Mouse (Mus musculus) hindbrain, embryonic 15.5 days (tissue): ENCODE results near the gene Rgs3. TPM values are rescaled to one million over a fixed set of nuclear protein-coding genes. Genes with fewer than 3 reads are reported as not detected.

ENCODE experiments used
- ATAC-seq: fragments of 200-750 bp; cut with Nextera tagmentation; 2 replicates; pipeline ENCODE4 v1.8.0; 2017; ENCODE audit warnings: low read depth, moderate number of reproducible peaks, moderate TSS enrichment; ENCODE audit not compliant: low FRiP score
- H3K27ac ChIP-seq: fragments of 300-500 bp; sonication (generic); replicated peaks from 2 replicates; pipeline ENCODE4 v1.5.1; 2015; ENCODE audit warnings: mild to moderate bottlenecking, inconsistent platforms
- H3K27me3 ChIP-seq: fragments of 300-500 bp; sonication (generic); 2 replicates; pipeline ENCODE4 v1.6.1; 2015; ENCODE audit warnings: control low read depth, inconsistent platforms
- H3K36me3 ChIP-seq: fragments of 300-500 bp; sonication (generic); 2 replicates; pipeline ENCODE4 v1.6.1; 2015; ENCODE audit warnings: control low read depth, inconsistent platforms
- H3K4me1 ChIP-seq: fragments of 300-500 bp; sonication (generic); replicated peaks from 2 replicates; pipeline ENCODE4 v1.6.1; 2015; ENCODE audit warnings: control low read depth, inconsistent platforms
- H3K4me2 ChIP-seq: fragments of 300-500 bp; sonication (generic); 2 replicates; pipeline ENCODE4 v1.6.1; 2015; ENCODE audit warnings: moderate library complexity, mild to moderate bottlenecking, inconsistent platforms
- H3K4me3 ChIP-seq: fragments of 300-500 bp; sonication (generic); 2 replicates; pipeline ENCODE4 v1.5.1; 2015; ENCODE audit warnings: mild to moderate bottlenecking, inconsistent platforms
- H3K9ac ChIP-seq: fragments of 300-500 bp; sonication (generic); 2 replicates; pipeline ENCODE4 v1.6.1; 2015; ENCODE audit warnings: inconsistent platforms
- H3K9me3 ChIP-seq: fragments of 300-500 bp; sonication (generic); 2 replicates; pipeline ENCODE4 v1.6.1; 2016; ENCODE audit warnings: control low read depth, inconsistent platforms
- WGBS: fragments of 180-500 bp; shearing (Covaris S2); methylation state at CpG from one replicate; pipeline ENCODE4 v1.1.7; 2015; 5-methylcytosine and 5-hydroxymethylcytosine counted together
- polyA plus RNA-seq: library from polyadenylated mRNA; unstranded; fragments of >200 nt; fragmentation: Nextera tagmentation; extraction: Ambion mirVana; gene quantifications from 2 replicates; pipeline ENCODE4 v1.2.1, GENCODE M21; 2015

Rgs3 gene
- polyA plus RNA-seq, 1 experiment from 2014 or later: 69.3 TPM

DNA sequence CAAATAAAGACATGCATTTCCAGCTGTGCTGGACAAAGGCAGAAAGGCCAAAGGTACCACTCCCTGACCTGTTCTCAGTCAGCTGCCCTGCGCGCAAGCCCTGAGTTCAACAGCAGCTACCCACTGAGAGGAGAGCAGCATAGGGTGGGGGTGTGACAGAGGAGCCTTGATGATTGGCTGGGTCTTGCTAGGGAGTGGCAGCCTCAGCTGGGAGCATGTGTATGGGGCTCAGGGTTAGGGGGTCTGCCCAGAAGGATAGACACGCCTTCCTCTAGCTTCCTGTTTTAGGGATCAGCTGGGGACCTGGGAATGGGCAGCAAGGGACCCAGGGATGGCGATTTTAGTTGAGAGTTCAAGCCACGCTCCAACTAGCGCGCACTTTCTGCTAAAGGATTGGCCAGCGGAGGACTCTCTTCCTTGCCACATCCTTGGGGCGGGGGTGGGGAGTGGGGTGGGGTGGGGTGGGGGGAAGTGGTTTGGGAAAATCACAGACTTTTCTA lies 113.9 kb downstream of the Rgs3 start:
- H3K4me2 ChIP-seq: peak overlapping the region; percentile 60
- no peaks in the 10 kb centered on the region for H3K9me3 ChIP-seq
- WGBS: 4% methylated on average over 9 of the region's 9 CpGs
- H3K9ac ChIP-seq: peak overlapping the region; percentile 71; the same call in 1 of the 2 replicates
- peaks cover 56% of the 10 kb centered on the region for H3K4me1 ChIP-seq
- H3K27me3 ChIP-seq: no peaks in the 10 kb centered on the region
- peak overlapping the region; percentile 69; the same call in 1 of the 2 replicates for H3K27ac ChIP-seq
- H3K4me3 ChIP-seq: peak overlapping the region; percentile 70
- no peaks in the 10 kb centered on the region for H3K36me3 ChIP-seq
- ATAC-seq: peak; percentile 56

DNA sequence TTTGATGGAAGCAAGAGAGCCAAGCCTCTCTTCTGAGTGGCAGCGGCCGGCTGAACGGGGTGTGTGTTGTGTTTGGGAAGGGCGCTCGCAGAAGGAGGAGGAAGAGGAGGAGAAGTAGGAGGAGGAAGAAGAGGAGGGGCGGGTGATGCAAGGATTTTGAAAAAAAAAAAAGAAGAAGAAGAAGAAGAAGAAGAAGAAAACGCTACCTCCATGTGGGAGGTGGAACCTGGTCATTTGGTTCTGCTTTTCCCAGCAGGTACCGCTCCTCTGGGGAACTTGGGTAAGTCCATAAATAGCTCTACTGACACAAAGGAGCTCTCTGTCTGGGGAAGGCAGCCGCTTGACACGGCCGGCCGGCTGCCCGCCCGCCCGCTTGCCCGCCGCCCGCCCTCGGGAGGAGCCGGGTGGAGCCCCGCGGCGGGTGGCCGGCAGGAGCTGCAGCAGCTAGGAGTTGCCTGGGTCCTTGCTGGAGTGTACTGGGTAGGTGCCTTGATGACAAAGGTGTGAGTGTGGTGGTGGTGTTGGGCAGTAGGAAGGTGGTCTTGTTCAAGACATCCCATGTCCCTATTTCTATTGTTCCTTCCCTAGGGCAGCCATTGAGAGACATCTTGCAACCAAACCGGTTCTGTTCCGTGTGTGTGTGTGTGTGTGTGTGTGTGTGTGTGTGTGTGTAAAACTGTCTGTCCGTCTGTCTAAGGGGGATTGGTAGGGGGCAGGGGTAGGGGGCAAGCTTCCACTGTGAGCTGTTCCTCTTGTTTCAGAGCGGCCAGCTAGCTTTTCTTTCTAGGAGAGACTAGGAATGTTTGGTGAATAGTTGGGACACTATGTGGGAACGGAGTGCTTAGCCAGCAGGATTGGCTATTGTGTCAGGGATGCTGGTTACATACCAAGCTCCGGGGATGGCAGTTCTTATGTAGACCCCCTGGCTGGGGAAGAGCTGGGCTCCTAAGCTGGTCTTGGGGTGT lies 114.7 kb downstream of the Rgs3 start:
- Histone ChIP-seq H3K9me3 (no peaks in the 10 kb centered on the region), H3K36me3 (no peaks in the 10 kb centered on the region), H3K27ac (peak overlapping the region; percentile 69), H3K4me2 (peak overlapping the region; percentile 60), H3K27me3 (no peaks in the 10 kb centered on the region), H3K4me3 (peak overlapping the region; percentile 70), H3K4me1 (peaks cover 55% of the 10 kb centered on the region), H3K9ac (peak overlapping the region; percentile 71)
- WGBS: 2% methylated on average over 30 of the region's 30 CpGs
- ATAC-seq: peak; percentile 24

DNA sequence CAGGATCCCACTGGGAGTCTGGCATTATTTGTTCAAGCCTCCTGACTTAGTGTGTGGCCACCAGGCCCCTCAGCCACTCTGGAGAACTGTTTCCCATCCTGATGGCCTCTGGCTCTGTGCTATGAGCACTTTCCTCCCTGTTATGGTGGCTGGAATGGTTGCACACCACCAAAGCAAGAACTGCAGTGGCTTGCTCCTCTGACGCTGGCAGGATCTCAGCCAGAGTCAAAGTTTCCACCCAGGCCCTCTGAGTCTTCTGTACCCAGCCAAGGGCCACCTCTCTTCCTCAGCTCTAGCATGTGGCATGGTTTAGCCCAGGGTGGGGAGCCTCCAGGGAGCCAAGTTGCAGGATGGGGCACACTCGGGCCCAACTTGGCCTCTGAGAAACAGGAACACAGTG lies 115.7 kb downstream of the Rgs3 start:
- peak overlapping the region; percentile 60 for H3K4me2 ChIP-seq
- WGBS: 81% methylated on average over 2 of the region's 2 CpGs
- H3K27ac ChIP-seq: 0 out of 2 replicates have a peak overlapping the region, but pooled peaks have one; percentile 17
- H3K4me3 ChIP-seq: peak overlapping the region; percentile 70
- no peaks in the 10 kb centered on the region for H3K36me3 ChIP-seq
- no peak for ATAC-seq
- no peaks in the 10 kb centered on the region for H3K27me3 ChIP-seq
- H3K9me3 ChIP-seq: no peaks in the 10 kb centered on the region
- H3K4me1 ChIP-seq: peaks cover 52% of the 10 kb centered on the region
- H3K9ac ChIP-seq: peak overlapping the region; percentile 71

DNA sequence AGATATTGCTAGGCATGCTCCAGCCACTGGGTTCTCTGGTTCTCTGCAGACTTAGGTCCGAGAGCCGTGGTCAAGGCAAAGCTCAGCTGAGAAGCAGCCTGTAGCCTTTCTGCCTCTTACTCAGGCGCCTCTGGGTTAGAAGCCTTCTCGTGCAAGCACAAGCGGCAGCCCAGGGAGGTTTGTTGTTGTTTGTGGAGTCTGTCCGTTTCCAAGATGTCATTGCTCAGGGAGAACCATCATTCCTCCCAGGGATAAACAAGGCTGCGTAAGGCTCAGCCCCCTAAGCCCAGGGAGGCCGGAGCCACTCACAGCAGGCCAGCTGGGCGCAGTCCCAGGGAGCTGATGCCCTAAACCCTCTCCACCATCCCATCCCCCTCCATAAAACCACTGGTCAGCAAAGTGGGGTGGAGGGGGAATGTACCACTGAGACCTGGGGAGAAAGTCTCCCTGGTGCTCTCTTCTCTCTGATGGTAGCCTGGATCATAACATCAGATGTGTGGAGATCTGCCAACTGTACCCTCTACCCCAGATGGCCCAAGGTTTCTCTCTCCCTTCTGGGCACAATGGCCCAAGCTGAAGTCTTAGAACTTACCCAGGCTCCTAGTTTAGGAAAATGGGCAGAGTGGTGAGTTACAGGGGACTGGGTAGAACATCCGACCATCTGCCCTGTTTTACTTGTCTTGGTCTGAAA lies 117.5 kb downstream of the Rgs3 start:
- peaks cover 67% of the 10 kb centered on the region for H3K4me1 ChIP-seq

DNA sequence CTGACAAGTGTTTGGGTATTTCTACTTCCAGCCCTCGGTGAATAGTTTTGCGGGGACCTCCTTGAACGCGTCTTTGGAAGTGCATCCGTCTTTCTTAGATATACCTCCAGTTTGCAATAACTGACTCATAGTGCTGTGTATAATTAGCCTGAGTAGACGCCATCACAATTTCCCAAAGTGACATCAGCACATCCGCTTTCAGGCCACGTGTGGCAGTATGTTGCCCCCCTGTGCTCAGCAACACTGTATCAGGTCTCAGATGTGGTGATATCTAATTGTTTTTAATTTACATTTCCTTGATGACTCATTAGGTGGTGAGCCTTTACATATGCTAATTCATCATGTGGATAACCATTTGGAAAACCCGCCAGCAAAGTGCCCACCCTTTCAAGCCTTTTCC lies 119.5 kb downstream of the Rgs3 start:
- no peaks in the 10 kb centered on the region for H3K27me3 ChIP-seq
- no peak overlapping the region for H3K4me2 ChIP-seq
- H3K9me3 ChIP-seq: no peaks in the 10 kb centered on the region
- no peak for ATAC-seq
- no peaks in the 10 kb centered on the region for H3K36me3 ChIP-seq
- no peak overlapping the region for H3K27ac ChIP-seq
- 74% methylated on average over 9 of the region's 9 CpGs for WGBS
- H3K9ac ChIP-seq: no peak overlapping the region
- H3K4me3 ChIP-seq: no peak overlapping the region
- peaks cover 55% of the 10 kb centered on the region for H3K4me1 ChIP-seq

More for the DNA sequence above, 117.5 kb downstream of the Rgs3 start:
- no peak for ATAC-seq
- H3K9me3 ChIP-seq: no peaks in the 10 kb centered on the region
- H3K27me3 ChIP-seq: no peaks in the 10 kb centered on the region
- H3K4me3 ChIP-seq: peak overlapping the region; percentile 70
- H3K4me2 ChIP-seq: peak overlapping the region; percentile 60
- no peak overlapping the region for H3K27ac ChIP-seq
- H3K9ac ChIP-seq: no peak overlapping the region
- H3K36me3 ChIP-seq: no peaks in the 10 kb centered on the region
- WGBS: 50% methylated on average over 10 of the region's 10 CpGs

DNA sequence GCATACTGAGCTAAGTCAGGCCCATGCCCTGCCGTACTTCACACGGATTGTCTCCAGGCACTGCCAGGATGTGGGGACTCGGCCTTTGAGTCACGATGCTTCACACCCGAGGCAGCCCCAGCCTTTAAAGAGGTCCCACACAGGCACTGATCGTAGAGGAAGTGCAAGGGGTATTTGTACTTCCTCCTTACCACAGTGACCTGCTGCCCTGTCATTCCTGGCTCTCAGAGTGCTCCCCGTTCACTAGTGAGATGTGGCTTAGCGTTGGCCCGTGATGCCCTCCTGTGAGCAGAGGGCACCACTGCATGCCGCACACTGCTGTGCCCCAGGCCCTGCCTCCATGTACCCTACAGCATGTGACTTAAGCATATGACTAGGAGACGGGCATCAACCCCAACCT lies 121.8 kb downstream of the Rgs3 start:
- Histone ChIP-seq H3K36me3 (no peaks in the 10 kb centered on the region), H3K9ac (no peak overlapping the region), H3K27ac (no peak overlapping the region), H3K4me3 (no peak overlapping the region), H3K27me3 (no peaks in the 10 kb centered on the region), H3K4me1 (peaks cover 44% of the 10 kb centered on the region), H3K9me3 (no peaks in the 10 kb centered on the region), H3K4me2 (no peak overlapping the region)
- WGBS: 78% methylated on average over 11 of the region's 11 CpGs
- no peak for ATAC-seq

DNA sequence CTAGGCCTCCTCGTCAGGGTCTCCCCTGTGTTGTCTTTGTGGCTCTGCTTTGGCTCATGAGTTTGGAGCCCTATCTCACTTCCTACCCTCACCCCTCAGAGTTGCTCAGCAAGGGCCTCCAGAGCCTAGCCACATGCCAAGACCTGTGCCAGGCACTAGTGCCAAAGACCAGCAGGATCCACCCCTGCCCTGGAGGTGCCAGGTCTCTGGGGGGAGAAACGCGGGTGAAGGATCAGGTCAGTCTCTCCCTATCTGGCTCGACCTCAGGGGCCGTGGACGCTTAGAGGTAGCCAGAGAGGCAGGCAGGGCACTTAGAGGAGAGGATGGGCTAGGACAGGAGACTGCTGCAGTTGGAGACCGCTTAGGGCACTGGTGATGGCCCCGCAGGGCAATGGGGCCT lies 122.7 kb downstream of the Rgs3 start:
- WGBS: 89% methylated on average over 8 of the region's 8 CpGs
- H3K4me2 ChIP-seq: no peak overlapping the region
- peak; percentile 25; the same call in 1 of the 2 replicates for ATAC-seq
- no peaks in the 10 kb centered on the region for H3K9me3 ChIP-seq
- H3K9ac ChIP-seq: no peak overlapping the region
- peaks cover 38% of the 10 kb centered on the region for H3K4me1 ChIP-seq
- no peaks in the 10 kb centered on the region for H3K27me3 ChIP-seq
- H3K36me3 ChIP-seq: no peaks in the 10 kb centered on the region
- H3K27ac ChIP-seq: no peak overlapping the region
- H3K4me3 ChIP-seq: no peak overlapping the region

DNA sequence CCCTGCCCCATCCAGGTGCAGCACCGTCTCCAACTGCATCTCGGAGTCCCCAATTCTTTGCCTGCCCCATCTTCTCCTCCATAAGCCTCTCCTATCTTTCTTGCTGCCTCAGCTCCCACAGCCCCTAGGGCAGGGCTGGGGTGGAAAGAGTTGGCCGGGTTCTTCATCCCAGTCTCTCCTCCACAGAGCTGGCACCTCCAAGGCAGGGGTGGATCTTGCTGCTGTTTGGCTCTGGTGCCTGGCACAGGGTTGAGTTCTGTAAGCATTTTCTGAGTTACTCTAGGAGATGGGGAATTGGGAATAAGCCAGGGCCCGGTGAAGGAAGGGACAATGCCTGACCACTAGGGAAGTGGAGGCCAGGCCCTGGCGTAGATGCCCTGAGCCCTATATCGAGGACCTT lies 123.5 kb downstream of the Rgs3 start:
- Histone ChIP-seq H3K27ac (no peak overlapping the region), H3K4me2 (no peak overlapping the region), H3K4me1 (peaks cover 30% of the 10 kb centered on the region), H3K27me3 (no peaks in the 10 kb centered on the region), H3K4me3 (no peak overlapping the region), H3K9ac (no peak overlapping the region), H3K36me3 (no peaks in the 10 kb centered on the region), H3K9me3 (no peaks in the 10 kb centered on the region)
- 85% methylated on average over 6 of the region's 6 CpGs for WGBS
- ATAC-seq: no peak

DNA sequence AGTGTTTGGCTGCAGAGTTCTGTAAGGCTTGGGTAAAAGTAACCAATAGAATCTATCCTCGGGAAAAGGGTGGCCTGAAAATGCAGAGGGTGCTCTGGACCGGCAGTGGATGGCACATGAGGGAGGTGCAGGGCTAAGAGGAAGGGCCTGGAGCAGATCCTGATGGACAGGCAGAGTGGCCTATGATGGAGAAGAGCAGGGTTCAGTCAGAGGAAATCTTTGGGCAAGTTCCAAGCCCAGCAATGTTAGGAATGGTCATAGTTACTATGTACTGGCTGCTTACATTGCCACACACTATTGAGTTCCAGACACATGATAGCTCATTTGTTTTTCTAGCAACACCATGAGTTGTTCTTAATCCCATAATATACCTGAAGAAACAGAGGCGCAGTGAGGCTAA lies 124.7 kb downstream of the Rgs3 start:
- no peaks in the 10 kb centered on the region for H3K9me3 ChIP-seq
- H3K27ac ChIP-seq: no peak overlapping the region
- H3K27me3 ChIP-seq: no peaks in the 10 kb centered on the region
- H3K4me1 ChIP-seq: peaks cover 24% of the 10 kb centered on the region
- H3K4me2 ChIP-seq: no peak overlapping the region
- WGBS: 79% methylated on average over 3 of the region's 3 CpGs
- ATAC-seq: no peak
- no peak overlapping the region for H3K9ac ChIP-seq
- no peaks in the 10 kb centered on the region for H3K36me3 ChIP-seq
- H3K4me3 ChIP-seq: no peak overlapping the region

DNA sequence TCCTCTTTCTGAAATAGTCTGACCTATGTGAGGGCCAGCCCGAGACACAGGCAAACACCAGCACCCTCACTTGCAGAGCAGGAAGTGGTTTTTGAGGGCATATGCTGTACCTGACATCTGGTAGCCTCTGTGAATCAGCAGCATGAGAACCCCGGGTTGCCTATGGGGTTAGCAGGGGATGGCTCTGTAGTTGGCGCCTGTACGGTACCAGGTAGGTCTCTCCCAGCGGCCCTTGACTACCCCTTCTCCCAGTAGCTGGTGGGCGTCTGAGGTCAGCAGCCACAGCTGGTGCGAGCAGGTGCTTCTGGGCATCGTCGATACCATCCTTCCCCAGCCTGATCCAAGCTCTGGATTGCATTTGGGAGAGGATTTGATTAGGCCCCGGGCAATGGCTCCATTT lies 125.6 kb downstream of the Rgs3 start:
- Histone ChIP-seq H3K9me3 (no peaks in the 10 kb centered on the region), H3K9ac (no peak overlapping the region), H3K27me3 (no peaks in the 10 kb centered on the region), H3K4me1 (peaks cover 23% of the 10 kb centered on the region), H3K4me3 (no peak overlapping the region), H3K27ac (no peak overlapping the region), H3K36me3 (no peaks in the 10 kb centered on the region), H3K4me2 (no peak overlapping the region)
- no peak for ATAC-seq
- WGBS: 73% methylated on average over 10 of the region's 10 CpGs

DNA sequence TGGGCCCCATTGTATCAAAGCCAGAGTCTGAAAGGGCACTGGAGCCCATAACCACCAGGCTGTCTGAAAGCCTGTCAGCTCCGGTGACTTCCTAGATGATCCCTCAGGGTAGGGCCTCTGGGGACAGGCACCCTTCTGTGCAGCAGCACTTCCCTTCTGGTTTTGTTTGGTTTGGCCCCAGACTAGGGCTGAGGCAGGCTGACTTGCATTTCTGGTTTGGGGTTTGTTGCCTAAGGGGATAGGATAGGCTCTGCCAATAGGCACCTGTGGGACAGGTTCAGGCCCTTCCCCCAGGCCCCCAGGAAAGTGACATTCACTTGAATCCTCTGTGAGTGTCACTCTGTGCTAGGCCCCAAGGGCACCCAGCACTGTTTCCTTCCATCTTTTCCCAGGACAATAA lies 127.1 kb downstream of the Rgs3 start:
- H3K4me3 ChIP-seq: no peak overlapping the region
- no peak overlapping the region for H3K27ac ChIP-seq
- 28% methylated on average over 1 of the region's 1 CpGs for WGBS
- H3K36me3 ChIP-seq: 0 out of 2 replicates have a peak, but pooled peaks cover 6% of the 10 kb centered on the region
- H3K9ac ChIP-seq: no peak overlapping the region
- no peak overlapping the region for H3K4me2 ChIP-seq
- no peaks in the 10 kb centered on the region for H3K9me3 ChIP-seq
- no peak for ATAC-seq
- peaks cover 8% of the 10 kb centered on the region for H3K4me1 ChIP-seq
- H3K27me3 ChIP-seq: no peaks in the 10 kb centered on the region

DNA sequence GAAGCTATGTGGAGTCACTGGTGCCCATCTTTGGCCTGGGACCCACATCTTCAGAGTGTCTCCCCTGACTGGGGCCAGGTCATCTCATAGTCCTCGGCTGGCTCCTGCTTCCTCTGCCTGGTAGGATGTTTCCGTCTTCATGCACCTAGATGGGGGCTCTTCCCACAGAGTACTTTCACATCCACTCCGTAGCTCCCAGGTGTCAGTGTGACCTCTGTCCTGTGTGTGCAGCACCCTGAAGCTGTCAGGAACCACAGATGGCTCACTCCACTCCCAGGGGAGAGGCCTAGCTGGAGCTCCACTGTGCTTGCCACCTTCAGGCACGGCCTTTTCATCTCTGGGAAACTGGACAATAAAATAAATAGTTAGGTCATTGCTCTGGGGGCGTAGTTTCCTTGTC lies 128.5 kb downstream of the Rgs3 start:
- no peaks in the 10 kb centered on the region for H3K9me3 ChIP-seq
- no peak overlapping the region for H3K27ac ChIP-seq
- 75% methylated on average over 5 of the region's 5 CpGs for WGBS
- H3K4me3 ChIP-seq: no peak overlapping the region
- ATAC-seq: no peak
- no peak overlapping the region for H3K9ac ChIP-seq
- H3K4me2 ChIP-seq: no peak overlapping the region
- H3K4me1 ChIP-seq: peaks cover 7% of the 10 kb centered on the region
- 0 out of 2 replicates have a peak, but pooled peaks cover 16% of the 10 kb centered on the region for H3K36me3 ChIP-seq
- H3K27me3 ChIP-seq: no peaks in the 10 kb centered on the region
